Mouse (Mus musculus): ENCODE results near the gene Slc43a2.

Slc43a2 gene

DNA sequence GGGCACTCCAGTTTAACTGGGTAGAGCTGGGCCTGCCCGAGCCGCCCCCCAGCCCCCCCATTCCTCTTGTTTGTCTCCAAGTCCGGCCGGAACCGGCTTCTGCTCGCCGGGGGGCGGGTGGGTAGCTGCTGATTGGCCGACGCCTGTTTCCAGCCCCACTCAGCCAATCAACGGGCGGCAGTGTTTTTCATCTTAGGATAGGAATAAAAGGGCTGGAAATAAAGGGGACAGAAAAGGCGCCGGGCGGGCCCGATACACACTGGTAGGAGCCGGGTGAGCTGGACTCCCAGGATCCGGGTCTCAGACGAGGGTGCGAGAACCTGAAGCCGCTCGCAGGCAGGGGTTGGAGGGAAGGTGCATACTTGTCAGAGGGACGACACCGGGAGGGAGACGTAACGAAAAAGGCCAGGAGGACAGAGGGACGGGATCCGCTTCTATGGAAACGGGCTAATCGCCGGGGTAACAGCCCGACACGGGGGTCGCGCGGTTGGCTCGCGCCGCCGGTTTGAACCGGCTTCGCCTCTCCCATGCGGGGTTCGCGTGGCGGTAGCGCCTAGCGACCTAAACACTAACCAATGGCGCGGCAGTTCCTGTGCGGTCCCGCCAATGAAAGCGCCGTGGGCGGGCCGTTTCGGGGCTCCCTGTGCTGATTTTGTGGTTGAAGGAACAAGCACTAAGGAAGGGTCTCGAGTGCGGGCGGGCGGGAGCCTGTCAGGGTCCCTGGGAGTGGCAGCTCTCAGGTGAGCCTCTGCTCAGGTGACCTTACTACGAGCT is at the start of gene Slc43a2:
Slc43a2 (plus strand) TSS at position 226 of the 774 bp plus-strand sequence.
- peak; percentile 81 to 88 for DNase-seq (ENCODE audit: low read depth in 2 of 2, low spot score in 2 of 2)

DNA sequence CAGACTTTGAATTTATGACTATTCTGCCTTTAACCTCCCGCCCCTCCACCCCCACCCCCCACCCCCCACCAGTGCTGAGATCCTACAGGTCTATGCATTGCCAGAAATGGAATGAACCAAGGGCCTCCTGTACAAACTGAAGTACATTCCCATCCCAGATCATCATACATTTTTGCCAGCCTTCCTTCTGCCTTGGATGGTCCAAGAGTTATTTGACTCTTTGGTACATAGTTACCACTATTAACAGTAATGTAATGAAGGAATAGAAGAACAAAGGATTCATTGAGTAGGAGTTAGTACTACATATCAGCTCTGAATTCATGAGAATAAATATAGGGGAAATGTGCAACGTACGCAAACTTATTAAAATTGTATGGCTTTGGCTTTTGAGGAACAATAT is 45.3 kb upstream of the Slc43a2 start:
- DNase-seq (ENCODE audit: low read depth in 2 of 2, low spot score in 2 of 2) = no peak

DNA sequence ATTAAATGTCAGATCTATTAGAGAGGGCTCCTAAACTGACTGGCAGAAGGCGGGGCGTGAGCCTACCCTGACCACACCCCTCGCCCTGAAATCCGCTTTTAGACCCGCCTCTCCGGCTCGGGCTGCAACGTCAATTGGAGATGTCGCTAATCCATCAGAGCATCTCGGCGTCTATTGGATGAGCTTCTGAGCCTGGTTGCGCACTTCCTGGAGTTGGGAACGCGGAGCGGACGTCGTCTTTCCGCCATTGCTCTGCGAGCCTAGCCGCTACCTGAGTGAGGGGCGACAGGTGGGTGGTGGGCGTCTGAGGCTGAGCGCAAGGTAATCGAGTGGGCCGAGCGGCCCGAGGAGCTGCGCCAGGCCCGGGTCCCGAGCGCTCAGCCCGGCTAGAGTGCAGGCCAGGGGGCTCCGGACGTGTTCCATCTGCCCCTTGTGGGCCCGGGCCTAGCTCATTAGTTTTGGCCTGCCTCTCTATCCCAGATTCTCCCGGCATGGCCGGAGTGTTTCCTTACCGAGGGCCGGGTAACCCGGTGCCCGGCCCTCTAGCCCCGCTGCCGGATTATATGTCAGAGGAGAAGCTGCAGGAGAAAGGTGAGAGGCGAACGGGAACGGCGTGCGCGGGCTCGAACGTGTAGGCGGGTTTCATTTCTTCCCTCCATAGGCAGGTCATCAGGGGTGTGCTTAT is 44.8 kb upstream of the Slc43a2 start, which contains the start of gene Prpf8:
Prpf8 (plus strand) TSS at position 216 of the 685 bp plus-strand sequence.
- DNase-seq (ENCODE audit: low read depth in 2 of 2, low spot score in 2 of 2) = peak; percentile 95 to 97

DNA sequence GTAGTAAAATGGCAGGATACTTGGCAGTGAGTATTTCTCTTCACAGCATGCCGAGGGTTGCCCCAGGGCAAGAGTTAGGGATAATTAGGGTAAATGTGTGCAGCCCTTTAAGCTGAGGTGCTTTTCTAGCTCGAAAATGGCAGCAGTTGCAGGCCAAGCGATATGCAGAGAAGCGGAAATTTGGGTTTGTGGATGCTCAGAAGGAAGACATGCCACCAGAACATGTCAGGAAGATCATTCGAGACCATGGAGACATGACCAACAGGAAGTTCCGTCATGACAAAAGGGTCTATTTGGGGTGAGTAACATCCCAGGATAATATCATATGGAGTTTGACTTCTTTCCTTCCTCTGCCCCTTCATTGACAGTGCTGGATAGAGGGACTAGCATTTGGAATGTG is 44.0 kb upstream of the Slc43a2 start:
- DNase-seq (ENCODE audit: low read depth in 2 of 2, low spot score in 2 of 2) = no peak

DNA sequence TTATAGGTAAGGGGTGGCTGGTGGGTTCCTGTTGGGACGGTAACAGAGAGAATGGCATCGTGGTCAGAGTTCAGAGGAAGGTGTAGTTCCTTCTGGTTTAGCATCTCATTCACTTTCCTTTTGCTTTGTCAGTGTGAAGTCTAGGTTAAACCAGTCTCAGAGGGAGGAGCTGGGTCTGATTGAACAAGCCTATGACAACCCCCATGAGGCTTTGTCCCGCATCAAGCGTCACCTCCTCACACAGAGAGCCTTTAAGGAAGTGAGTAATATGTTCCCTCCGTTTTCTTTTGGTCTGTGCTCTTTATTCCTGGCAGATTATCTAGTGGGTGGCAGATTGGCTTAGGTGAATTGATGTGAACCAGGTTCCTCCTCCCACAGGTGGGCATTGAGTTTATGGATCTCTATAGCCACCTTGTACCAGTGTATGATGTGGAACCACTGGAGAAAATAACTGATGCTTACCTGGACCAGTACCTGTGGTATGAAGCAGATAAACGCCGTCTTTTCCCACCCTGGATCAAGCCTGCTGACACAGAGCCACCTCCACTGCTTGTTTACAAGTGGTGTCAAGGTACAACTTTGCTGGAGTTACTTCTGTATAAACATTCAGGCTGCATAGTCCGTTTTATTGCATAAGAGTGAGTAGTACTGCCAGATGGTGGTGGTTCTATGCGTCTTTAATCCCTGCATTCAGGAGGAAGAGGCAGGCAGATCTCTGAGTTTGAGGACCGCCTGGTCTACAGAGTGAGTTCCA is 37.0 kb upstream of the Slc43a2 start:
- DNase-seq (ENCODE audit: low read depth in 2 of 2, low spot score in 2 of 2) = no peak

DNA sequence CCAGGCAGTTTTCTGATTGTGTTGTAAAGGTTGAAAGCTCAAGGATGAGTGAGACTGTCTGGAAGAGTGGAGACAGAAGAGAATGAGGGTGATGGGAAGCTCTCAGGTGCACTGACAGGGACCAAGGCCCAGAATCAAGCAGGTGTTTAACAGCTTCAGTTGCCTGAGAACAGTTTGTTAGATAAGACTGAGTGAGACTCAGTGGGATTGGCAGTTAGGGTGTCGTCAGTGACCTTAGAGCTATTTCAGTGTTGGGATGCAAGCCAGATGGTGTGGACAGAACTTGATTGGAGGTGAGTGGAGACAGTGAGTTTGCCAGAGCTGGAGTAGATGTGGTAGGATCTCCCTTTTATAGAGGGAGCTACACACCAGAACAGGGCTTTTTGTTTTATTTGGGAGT is 33.4 kb upstream of the Slc43a2 start:
- no peak for DNase-seq (ENCODE audit: low read depth in 2 of 2, low spot score in 2 of 2)

DNA sequence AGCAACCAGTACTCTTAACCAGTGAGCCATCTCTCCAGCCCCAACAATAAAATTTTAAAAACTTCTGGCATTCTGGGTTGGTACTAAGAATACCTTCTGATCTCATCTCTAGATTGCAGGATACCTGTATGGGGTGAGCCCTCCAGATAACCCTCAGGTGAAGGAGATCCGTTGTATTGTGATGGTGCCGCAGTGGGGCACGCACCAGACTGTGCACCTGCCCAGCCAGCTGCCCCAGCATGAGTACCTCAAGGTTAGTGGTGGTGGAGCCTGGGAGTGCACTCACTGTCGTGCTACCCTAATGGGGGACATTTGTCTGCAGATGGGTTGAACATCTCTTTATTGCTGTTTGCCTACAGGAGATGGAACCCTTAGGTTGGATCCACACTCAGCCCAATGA is 23.3 kb upstream of the Slc43a2 start:
- no peak for DNase-seq (ENCODE audit: low read depth in 2 of 2, low spot score in 2 of 2)

DNA sequence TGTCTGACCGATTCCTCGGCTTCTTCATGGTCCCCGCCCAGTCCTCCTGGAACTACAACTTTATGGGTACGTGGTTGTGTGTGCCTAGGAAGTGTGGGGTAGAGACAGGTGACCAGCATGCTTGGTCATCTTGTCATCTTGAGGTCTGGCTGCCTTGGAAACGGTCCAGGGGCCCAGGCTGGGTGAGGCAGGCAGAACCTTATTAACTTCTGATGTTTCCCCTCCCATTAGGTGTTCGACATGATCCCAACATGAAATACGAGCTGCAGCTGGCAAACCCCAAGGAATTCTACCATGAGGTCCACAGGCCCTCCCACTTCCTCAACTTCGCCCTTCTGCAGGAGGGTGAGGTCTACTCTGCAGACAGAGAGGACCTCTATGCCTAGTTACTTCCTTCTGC is 22.6 kb upstream of the Slc43a2 start:
- DNase-seq (ENCODE audit: low read depth in 2 of 2, low spot score in 2 of 2) = no peak

DNA sequence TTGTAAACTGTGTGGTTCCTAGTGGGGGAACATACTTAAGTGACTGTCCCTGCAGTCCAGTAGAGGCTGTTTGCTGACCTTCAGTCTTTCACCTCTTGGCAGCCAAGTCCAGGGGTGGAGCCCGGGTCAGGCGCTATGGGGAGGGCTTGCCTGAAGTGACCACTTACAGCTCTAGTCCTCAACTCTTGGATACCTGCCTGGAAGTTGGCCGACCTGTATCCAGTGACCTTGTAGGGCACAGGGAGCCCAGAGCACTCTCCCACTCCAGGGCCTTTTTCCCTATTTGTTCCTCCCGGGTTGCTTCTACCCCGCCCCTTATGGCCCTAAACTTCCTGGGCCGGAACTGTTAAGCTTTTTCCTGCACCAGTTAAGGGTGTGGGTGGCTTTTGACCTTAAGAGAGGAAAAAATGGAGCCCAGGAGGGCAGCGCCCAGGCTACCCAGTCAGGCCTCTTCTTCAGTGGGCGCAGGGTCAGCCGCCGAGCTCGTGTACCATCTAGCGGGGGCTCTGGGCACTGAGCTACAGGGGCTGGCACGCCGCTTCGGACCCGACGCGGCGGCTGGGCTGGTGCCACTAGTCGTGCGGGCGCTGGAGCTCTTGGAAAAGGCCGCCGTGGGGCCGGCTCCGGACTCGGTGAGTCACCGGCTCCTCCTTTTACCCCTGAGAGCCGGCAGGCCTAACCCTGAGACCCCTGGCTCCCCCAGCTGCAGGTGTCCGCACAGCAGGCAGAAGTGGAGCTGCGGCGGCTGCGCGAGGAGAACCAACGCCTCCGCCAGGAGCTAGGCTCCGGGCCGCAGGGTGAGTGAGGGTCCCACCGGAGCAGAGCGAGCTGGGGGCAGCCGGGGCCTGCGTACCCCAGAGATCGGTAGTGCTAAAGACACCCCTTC is 21.5 kb upstream of the Slc43a2 start, which contains the start of gene Rilp:
Rilp (plus strand) TSS at position 354 of the 886 bp plus-strand sequence.
- no peak for DNase-seq (ENCODE audit: low read depth in 2 of 2, low spot score in 2 of 2)

DNA sequence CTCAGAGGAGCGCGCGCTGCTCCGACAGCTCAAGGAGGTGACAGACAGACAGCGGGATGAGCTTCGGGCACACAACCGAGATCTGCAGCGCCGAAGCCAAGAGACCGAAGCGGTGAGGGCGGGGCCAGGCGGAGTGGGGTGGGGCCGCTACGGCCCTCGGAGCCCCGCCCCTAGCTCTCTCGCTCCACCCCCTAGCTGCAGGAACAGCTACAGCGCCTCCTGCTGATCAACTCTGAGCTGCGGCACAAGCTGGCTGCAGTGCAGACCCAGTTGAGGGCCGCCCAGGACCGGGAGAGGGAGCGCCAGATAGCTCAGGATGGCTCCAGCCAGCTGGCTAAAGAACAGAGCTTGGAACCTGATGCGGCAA is 20.9 kb upstream of the Slc43a2 start:
- DNase-seq (ENCODE audit: low read depth in 2 of 2, low spot score in 2 of 2) = peak; percentile 87 to 90

DNA sequence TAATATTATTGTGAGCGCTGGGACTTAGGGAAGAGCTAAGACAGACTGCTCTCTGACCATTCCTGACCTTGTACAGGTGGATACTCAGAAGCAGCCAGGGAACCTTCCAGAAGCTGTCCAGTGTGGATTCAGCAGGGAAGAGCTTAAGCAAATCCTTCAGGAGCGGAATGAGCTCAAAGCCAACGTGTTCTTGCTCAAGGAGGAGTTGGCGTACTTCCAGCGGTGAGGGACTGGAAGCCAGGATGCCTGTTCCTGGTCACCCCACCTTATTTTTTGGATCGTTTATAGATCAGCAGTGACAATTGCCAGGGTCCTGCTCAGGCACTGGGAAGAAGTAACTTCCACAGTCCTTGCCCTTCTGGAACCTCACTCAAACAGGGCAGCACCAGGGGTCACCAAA is 20.3 kb upstream of the Slc43a2 start:
- no peak for DNase-seq (ENCODE audit: low read depth in 2 of 2, low spot score in 2 of 2)

DNA sequence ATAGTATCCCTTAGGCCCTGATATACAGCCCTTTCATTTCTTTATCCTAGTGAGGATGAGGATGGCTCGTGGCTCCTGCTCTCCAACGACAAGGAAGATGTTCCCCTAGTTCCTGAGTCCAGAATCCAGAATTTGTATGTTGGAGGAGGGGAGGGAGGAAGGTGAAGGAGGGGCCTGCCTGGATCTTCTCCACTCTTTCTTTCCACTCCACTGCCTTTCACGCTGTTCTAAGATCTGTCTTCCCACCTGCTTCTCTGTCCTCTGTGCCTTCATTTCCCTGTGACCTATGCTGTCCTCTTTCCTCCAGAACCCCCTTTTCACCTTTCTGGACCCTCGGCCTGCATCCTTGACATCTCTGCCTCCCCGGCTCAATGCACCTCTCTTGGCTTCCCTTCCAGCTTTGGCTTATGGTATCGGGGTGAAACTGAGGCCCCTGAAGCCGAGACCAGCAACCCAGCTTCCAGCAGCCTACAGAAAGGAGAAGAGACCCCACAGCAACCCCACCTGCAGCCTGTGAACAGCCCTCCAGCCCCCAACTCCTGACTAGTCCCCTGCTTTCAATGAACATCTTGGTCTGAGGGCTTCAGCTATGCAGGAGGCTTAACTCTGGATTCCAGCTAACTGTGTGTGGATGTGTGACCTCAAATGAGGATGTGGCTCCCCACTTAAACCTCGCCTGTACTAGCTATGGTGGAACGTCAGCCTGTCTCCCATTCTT is 19.0 kb upstream of the Slc43a2 start:
- no peak for DNase-seq (ENCODE audit: low read depth in 2 of 2, low spot score in 2 of 2)

DNA sequence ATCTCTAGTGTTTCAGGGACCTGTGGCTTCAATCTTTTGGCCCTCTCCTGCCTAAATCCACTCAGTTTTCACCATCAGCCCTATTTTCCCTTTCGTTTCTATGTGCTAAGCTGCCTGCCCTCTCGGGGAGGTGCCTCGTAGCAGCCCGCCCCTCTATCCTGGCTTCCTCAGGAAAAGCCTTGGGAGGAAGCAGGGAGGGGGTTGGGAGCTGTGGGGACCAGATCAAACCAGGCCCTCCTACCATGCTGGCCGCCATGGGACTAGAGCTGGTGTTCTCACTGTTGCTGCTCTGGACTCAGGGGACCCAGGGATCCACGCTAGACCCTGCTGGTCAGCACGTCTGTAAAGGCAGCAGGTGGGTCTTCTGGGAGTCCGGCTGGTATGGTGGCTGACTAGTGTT is 18.2 kb upstream of the Slc43a2 start, which contains the start of gene Scarf1:
Scarf1 (plus strand) TSS at position 205 of the 400 bp plus-strand sequence.
- DNase-seq (ENCODE audit: low read depth in 2 of 2, low spot score in 2 of 2) = no peak

DNA sequence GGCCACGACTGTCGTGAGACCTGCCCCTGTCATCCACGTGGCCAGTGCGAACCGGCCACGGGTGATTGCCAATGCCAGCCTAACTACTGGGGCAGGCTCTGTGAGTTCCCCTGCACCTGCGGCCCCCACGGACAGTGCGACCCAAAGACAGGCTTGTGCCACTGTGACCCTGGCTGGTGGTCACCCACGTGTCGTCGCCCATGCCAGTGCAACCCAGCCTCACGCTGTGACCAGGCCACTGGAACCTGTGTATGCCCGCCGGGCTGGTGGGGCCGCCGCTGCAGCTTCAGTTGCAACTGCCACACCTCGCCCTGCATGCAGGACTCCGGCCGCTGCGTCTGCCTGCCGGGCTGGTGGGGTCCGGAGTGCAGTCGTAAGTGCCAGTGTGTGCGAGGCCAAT is 16.3 kb upstream of the Slc43a2 start:
- no peak for DNase-seq (ENCODE audit: low read depth in 2 of 2, low spot score in 2 of 2)

DNA sequence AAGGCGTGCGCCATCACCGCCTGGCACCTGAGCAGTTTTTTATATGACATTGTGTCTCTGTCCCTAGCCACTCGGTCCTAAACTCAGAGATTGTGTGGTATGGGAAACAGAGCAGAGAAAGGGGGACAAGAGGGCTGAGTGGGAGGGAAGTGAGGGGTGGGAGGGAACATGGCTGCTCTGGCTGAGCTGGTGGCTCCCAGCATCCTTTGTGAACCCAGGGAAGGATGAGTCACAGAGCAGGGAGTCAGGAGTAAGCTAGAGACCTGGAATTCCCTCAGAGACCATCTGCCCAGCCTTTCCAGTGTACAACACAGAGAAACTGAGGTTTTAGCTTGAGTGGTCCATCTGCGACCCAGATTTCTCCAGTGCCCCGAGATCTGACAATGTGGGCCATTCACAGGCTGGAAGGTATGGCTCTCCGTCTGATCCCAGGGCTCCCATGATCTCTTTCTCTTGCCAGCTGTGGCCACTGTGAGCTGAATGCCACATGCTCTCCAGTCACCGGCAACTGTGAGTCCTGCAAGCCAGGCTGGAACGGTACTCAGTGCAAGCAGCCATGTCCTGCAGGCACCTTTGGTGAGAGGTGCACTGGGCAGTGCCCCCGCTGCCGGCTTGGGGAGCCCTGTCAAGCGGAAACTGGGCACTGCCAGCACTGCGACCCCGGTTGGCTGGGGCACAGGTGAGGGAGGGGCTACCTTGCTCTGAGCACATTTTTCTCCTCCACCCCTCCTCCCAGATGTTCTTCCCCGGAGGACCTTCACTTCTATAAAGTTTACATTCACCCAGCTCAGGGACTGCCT is 11.5 kb upstream of the Slc43a2 start:
- DNase-seq (ENCODE audit: low read depth in 2 of 2, low spot score in 2 of 2) = no peak

DNA sequence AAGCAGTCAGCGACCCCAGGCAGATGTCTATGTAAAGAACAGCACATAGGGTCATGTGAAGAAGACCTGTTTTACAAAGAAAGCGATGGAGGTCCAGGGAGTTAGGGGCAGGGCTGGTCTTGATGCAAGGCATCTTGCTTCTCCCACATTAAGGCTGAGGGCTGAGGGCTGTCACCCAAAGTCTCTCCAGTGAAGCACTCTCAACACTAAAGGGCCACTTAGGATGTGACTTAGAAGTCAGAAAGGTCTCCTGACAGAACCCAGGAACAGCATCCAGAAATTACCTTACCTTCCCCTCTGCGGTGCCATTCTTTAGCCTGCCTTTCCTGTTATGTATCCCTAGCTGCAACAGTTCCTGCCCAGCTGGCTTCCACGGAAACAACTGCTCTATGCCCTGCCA is 9.9 kb upstream of the Slc43a2 start:
- no peak for DNase-seq (ENCODE audit: low read depth in 2 of 2, low spot score in 2 of 2)

DNA sequence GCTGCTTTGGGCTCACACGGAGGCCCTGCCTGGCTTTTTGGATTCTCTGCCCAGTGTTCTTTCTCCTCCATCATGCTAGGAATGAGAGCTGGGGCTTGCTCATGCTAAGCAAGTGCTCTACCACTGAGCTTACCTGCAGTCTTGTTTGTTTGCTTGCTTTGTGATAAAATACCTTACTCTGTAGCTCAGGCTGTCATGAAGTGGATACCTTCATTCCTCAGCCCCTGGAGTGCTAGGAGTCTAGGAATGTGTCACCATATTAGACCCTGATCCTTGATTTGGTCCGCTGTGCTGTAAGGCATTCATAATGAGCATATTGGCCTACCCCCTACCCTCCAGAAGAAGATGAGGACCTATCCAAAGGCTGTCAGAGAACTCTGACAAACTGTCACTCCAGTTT is 8.7 kb upstream of the Slc43a2 start:
- DNase-seq (ENCODE audit: low read depth in 2 of 2, low spot score in 2 of 2) = no peak

DNA sequence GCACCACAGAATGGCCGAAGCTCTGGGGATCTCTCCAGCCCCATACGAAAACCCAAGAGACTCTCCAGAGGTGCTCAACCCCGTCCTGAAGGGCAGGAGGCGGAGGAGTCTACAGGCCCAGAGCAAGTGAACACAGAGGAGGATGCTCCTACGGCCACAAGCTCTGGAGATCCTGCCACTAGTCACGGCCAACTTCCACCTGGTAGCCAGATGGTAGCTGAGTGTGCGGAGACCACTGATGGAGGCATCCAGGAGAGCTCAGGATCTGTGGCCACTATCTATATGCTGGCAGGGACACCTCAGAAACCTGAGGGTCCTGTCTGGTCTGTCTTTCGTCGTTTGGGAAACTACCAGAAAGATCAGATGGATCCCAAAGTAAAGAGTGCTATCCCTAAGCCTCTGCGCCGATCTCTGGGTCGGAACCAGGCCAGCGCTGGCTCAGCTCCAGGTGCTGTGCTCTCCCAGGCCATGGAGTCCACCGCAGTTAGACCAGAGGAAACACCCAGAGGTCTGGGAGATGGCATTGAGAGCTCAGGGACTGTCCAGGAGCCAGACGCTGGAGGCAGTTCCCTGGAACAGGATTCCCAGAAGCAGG is 5.9 kb upstream of the Slc43a2 start:
- no peak for DNase-seq (ENCODE audit: low read depth in 2 of 2, low spot score in 2 of 2)

DNA sequence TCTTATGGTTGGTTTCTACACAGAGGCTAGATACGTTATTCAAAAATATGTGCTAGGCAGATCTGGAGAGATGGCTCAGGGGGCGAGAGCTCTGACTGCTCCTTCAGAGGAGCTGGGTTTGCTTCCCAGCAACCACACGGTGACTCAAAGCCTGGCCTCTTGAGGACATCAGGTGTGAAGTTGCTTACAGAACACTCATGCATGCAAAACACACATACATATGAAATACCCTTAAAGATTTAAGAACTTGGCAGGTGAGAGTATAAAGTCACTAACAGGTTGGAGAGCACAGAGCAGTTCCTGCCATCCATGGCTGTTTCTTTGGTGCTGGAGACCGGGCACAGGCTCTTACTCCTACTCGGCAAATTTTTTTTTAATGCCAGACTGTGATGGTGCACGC is 4.6 kb upstream of the Slc43a2 start:
- no peak for DNase-seq (ENCODE audit: low read depth in 2 of 2, low spot score in 2 of 2)
